Mouse (Mus musculus): ENCODE measurements around the gene Anxa3. TPM values are rescaled to one million over a fixed set of nuclear protein-coding genes. Genes with fewer than 3 reads are reported as not detected.

Anxa3 gene
- polyA plus RNA-seq, 1 experiment = 65.4 TPM

- no peak overlapping the region for H3K4me3 ChIP-seq (ENCODE audit: control insufficient read depth, low read depth, low read length)
- H3K4me1 ChIP-seq (ENCODE audit: control insufficient read depth, insufficient read depth, low read length) = no peaks in the 10 kb centered on the region; the same call in 1 of the 2 replicates
- H3K36me3 ChIP-seq (ENCODE audit: control insufficient read depth, insufficient read depth, low read length) = no peaks in the 10 kb centered on the region
- no peak overlapping the region for H3K27ac ChIP-seq (ENCODE audit: control insufficient read depth, insufficient read depth, low read depth, low read length)
- no peak for TF ChIP-seq POLR2A (IDR thresholded peaks at IDR 0.05; ENCODE audit: control insufficient read depth, low read depth, low read length)
- TF ChIP-seq CTCF (IDR thresholded peaks at IDR 0.05; ENCODE audit: control insufficient read depth, insufficient read depth, insufficient replicate concordance, low read depth, low read length) = no peak
- no peaks in the 10 kb centered on the region for H3K27me3 ChIP-seq (ENCODE audit: control insufficient read depth, insufficient read depth, low read length)
Measured at GRCm38 (mm10) chr5:96785096-96785495, 8.0 kb upstream of the Anxa3 start.

- Histone ChIP-seq H3K27ac (ENCODE audit: control insufficient read depth, insufficient read depth, low read depth, low read length) (no peak overlapping the region), H3K27me3 (ENCODE audit: control insufficient read depth, insufficient read depth, low read length) (no peaks in the 10 kb centered on the region), H3K4me3 (ENCODE audit: control insufficient read depth, low read depth, low read length) (no peak overlapping the region), H3K4me1 (ENCODE audit: control insufficient read depth, insufficient read depth, low read length) (peaks cover 4% of the 10 kb centered on the region), H3K36me3 (ENCODE audit: control insufficient read depth, insufficient read depth, low read length) (no peaks in the 10 kb centered on the region)
- TF ChIP-seq CTCF (IDR thresholded peaks at IDR 0.05; ENCODE audit: control insufficient read depth, insufficient read depth, insufficient replicate concordance, low read depth, low read length) (no peak), POLR2A (IDR thresholded peaks at IDR 0.05; ENCODE audit: control insufficient read depth, low read depth, low read length) (no peak)
Measured at GRCm38 (mm10) chr5:96792422-96792821, 717 bp upstream of the Anxa3 start.

- no peaks in the 10 kb centered on the region for H3K36me3 ChIP-seq (ENCODE audit: control insufficient read depth, insufficient read depth, low read length)
- no peaks in the 10 kb centered on the region for H3K27me3 ChIP-seq (ENCODE audit: control insufficient read depth, insufficient read depth, low read length)
- TF ChIP-seq CTCF (IDR thresholded peaks at IDR 0.05; ENCODE audit: control insufficient read depth, insufficient read depth, insufficient replicate concordance, low read depth, low read length) = no peak
- no peak for TF ChIP-seq POLR2A (IDR thresholded peaks at IDR 0.05; ENCODE audit: control insufficient read depth, low read depth, low read length)
- no peak overlapping the region for H3K27ac ChIP-seq (ENCODE audit: control insufficient read depth, insufficient read depth, low read depth, low read length)
- H3K4me1 ChIP-seq (ENCODE audit: control insufficient read depth, insufficient read depth, low read length) = peaks cover 4% of the 10 kb centered on the region
- H3K4me3 ChIP-seq (ENCODE audit: control insufficient read depth, low read depth, low read length) = no peak overlapping the region
Measured at GRCm38 (mm10) chr5:96793953-96794635, 955 bp downstream of the Anxa3 start.

- H3K4me1 ChIP-seq (ENCODE audit: control insufficient read depth, insufficient read depth, low read length) = peaks cover 4% of the 10 kb centered on the region
- H3K36me3 ChIP-seq (ENCODE audit: control insufficient read depth, insufficient read depth, low read length) = no peaks in the 10 kb centered on the region
- TF ChIP-seq CTCF (IDR thresholded peaks at IDR 0.05; ENCODE audit: control insufficient read depth, insufficient read depth, insufficient replicate concordance, low read depth, low read length) = no peak
- no peak for TF ChIP-seq POLR2A (IDR thresholded peaks at IDR 0.05; ENCODE audit: control insufficient read depth, low read depth, low read length)
- no peak overlapping the region for H3K27ac ChIP-seq (ENCODE audit: control insufficient read depth, insufficient read depth, low read depth, low read length)
- no peaks in the 10 kb centered on the region for H3K27me3 ChIP-seq (ENCODE audit: control insufficient read depth, insufficient read depth, low read length)
- H3K4me3 ChIP-seq (ENCODE audit: control insufficient read depth, low read depth, low read length) = no peak overlapping the region
Measured at GRCm38 (mm10) chr5:96795752-96796151, 2.6 kb downstream of the Anxa3 start.

GRCm38 (mm10) chr5:96797465-96797864 is 4.3 kb downstream of the Anxa3 start:
- H3K27me3 ChIP-seq (ENCODE audit: control insufficient read depth, insufficient read depth, low read length) = no peaks in the 10 kb centered on the region
- H3K36me3 ChIP-seq (ENCODE audit: control insufficient read depth, insufficient read depth, low read length) = no peaks in the 10 kb centered on the region
- TF ChIP-seq CTCF (IDR thresholded peaks at IDR 0.05; ENCODE audit: control insufficient read depth, insufficient read depth, insufficient replicate concordance, low read depth, low read length) (no peak), POLR2A (IDR thresholded peaks at IDR 0.05; ENCODE audit: control insufficient read depth, low read depth, low read length) (no peak)
- no peak overlapping the region for H3K4me3 ChIP-seq (ENCODE audit: control insufficient read depth, low read depth, low read length)
- peaks cover 4% of the 10 kb centered on the region for H3K4me1 ChIP-seq (ENCODE audit: control insufficient read depth, insufficient read depth, low read length)
- no peak overlapping the region for H3K27ac ChIP-seq (ENCODE audit: control insufficient read depth, insufficient read depth, low read depth, low read length)

- no peaks in the 10 kb centered on the region for H3K36me3 ChIP-seq (ENCODE audit: control insufficient read depth, insufficient read depth, low read length)
- H3K27me3 ChIP-seq (ENCODE audit: control insufficient read depth, insufficient read depth, low read length) = no peaks in the 10 kb centered on the region
- H3K27ac ChIP-seq (ENCODE audit: control insufficient read depth, insufficient read depth, low read depth, low read length) = no peak overlapping the region
- H3K4me1 ChIP-seq (ENCODE audit: control insufficient read depth, insufficient read depth, low read length) = no peaks in the 10 kb centered on the region
- no peak overlapping the region for H3K4me3 ChIP-seq (ENCODE audit: control insufficient read depth, low read depth, low read length)
- TF ChIP-seq CTCF (IDR thresholded peaks at IDR 0.05; ENCODE audit: control insufficient read depth, insufficient read depth, insufficient replicate concordance, low read depth, low read length) (no peak), POLR2A (IDR thresholded peaks at IDR 0.05; ENCODE audit: control insufficient read depth, low read depth, low read length) (no peak)
Measured at GRCm38 (mm10) chr5:96799165-96799564, 6.0 kb downstream of the Anxa3 start.

GRCm38 (mm10) chr5:96799969-96800368 is 6.8 kb downstream of the Anxa3 start:
- Histone ChIP-seq H3K4me1 (ENCODE audit: control insufficient read depth, insufficient read depth, low read length) (no peaks in the 10 kb centered on the region), H3K4me3 (ENCODE audit: control insufficient read depth, low read depth, low read length) (no peak overlapping the region), H3K36me3 (ENCODE audit: control insufficient read depth, insufficient read depth, low read length) (no peaks in the 10 kb centered on the region), H3K27me3 (ENCODE audit: control insufficient read depth, insufficient read depth, low read length) (no peaks in the 10 kb centered on the region), H3K27ac (ENCODE audit: control insufficient read depth, insufficient read depth, low read depth, low read length) (no peak overlapping the region)
- no peak for TF ChIP-seq CTCF (IDR thresholded peaks at IDR 0.05; ENCODE audit: control insufficient read depth, insufficient read depth, insufficient replicate concordance, low read depth, low read length)
- TF ChIP-seq POLR2A (IDR thresholded peaks at IDR 0.05; ENCODE audit: control insufficient read depth, low read depth, low read length) = no peak
